Mouse (Mus musculus): ENCODE measurements around the gene Cenph.
A peak's percentile ranks its signal among the peaks of the same experiment; 100 is the strongest.

GRCm38 (mm10) chr13:100786414-100786867 lies 10.7 kb upstream of the Cenph start, which contains the start of gene Ccnb1:
- TF ChIP-seq CTCF (IDR thresholded peaks at IDR 0.05; ENCODE audit: borderline replicate concordance, insufficient read depth, low read length) (peak; percentile 67; the same call in 1 of the 2 replicates), POLR2A (IDR thresholded peaks at IDR 0.05; ENCODE audit: low read depth, low read length) (peak; percentile 96)

Data from embryonic fibroblast, embryonic 13.5 days (primary cell).